Mouse (Mus musculus): ENCODE measurements around the gene Slc10a6. TPM values are rescaled to one million over a fixed set of nuclear protein-coding genes. Genes with fewer than 3 reads are reported as not detected.

Gene Slc10a6
- polyA plus RNA-seq, 1 experiment from 2014 or later = 0.95 TPM

- H3K27ac ChIP-seq (ENCODE audit: low read depth) = 0 out of 2 replicates have a peak overlapping the region, but pooled peaks have one; percentile 33
- ATAC-seq (replicated peaks; ENCODE audit: low FRiP score, low TSS enrichment, low read depth) (no peak; the same call in 1 of the 2 replicates), DNase-seq (ENCODE audit: low spot score) (no peak)
- no peaks in the 10 kb centered on the region for H3K9me3 ChIP-seq (ENCODE audit: control insufficient read depth, low read length)
- H3K4me1 ChIP-seq (replicated peaks; ENCODE audit: control insufficient read depth, insufficient read depth, low read length) = no peaks in the 10 kb centered on the region; the same call in 1 of the 2 replicates
- no peak overlapping the region for H3K9ac ChIP-seq (ENCODE audit: low read length)
- H3K4me2 ChIP-seq (ENCODE audit: low read length) = no peak overlapping the region
- no peak overlapping the region for H3K4me3 ChIP-seq (ENCODE audit: low read depth, low read length)
- H3K36me3 ChIP-seq (ENCODE audit: control insufficient read depth, insufficient read depth, low read length) = no peaks in the 10 kb centered on the region
- H3K27me3 ChIP-seq (replicated peaks; ENCODE audit: control insufficient read depth, insufficient read depth, low read length) = no peaks in the 10 kb centered on the region
- WGBS = 61% methylated on average over 9 of the region's 9 CpGs
Measured at GRCm38 (mm10) chr5:103629854-103630580, 814 bp upstream of the Slc10a6 start.

- 86% methylated on average over 6 of the region's 6 CpGs for WGBS
- ATAC-seq (replicated peaks; ENCODE audit: low FRiP score, low TSS enrichment, low read depth) = no peak
- Histone ChIP-seq H3K27ac (ENCODE audit: low read depth) (no peak overlapping the region), H3K27me3 (replicated peaks; ENCODE audit: control insufficient read depth, insufficient read depth, low read length) (no peaks in the 10 kb centered on the region), H3K36me3 (ENCODE audit: control insufficient read depth, insufficient read depth, low read length) (no peaks in the 10 kb centered on the region), H3K4me2 (ENCODE audit: low read length) (no peak overlapping the region), H3K9ac (ENCODE audit: low read length) (no peak overlapping the region), H3K9me3 (ENCODE audit: control insufficient read depth, low read length) (no peaks in the 10 kb centered on the region), H3K4me1 (replicated peaks; ENCODE audit: control insufficient read depth, insufficient read depth, low read length) (no peaks in the 10 kb centered on the region; the same call in 1 of the 2 replicates), H3K4me3 (ENCODE audit: low read depth, low read length) (no peak overlapping the region)
- no peak for DNase-seq (ENCODE audit: low spot score)
Measured at GRCm38 (mm10) chr5:103628499-103628898, 704 bp downstream of the Slc10a6 start.

DNA sequence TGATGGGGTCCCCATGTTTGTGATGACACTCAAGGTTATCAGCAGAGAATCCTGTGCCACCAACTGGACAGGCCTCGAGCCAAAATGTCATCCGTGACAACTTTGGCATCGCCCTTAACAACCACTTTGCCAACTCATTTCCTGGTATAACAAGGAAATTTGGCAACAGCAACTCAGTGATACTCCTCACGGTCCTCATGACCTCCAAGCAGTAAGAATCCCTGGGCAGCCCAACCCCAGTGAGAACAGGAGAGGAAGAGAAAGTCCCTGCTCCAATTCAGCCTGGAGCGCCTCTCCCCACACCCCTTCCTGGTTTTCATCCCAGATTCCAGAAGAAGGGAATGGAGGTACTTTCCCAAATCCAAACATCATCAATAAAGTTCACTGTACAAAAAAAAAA, 4.4 kb downstream of the Slc10a6 start:
- H3K27ac ChIP-seq (ENCODE audit: low read depth) = no peak overlapping the region
- 93% methylated on average over 5 of the region's 5 CpGs for WGBS
- no peak overlapping the region for H3K9ac ChIP-seq (ENCODE audit: low read length)
- H3K9me3 ChIP-seq (ENCODE audit: control insufficient read depth, low read length) = no peaks in the 10 kb centered on the region
- no peak for ATAC-seq (replicated peaks; ENCODE audit: low FRiP score, low TSS enrichment, low read depth)
- no peak for DNase-seq (ENCODE audit: low spot score)
- peaks cover 6% of the 10 kb centered on the region for H3K4me1 ChIP-seq (replicated peaks; ENCODE audit: control insufficient read depth, insufficient read depth, low read length)
- no peaks in the 10 kb centered on the region for H3K27me3 ChIP-seq (replicated peaks; ENCODE audit: control insufficient read depth, insufficient read depth, low read length)
- H3K36me3 ChIP-seq (ENCODE audit: control insufficient read depth, insufficient read depth, low read length) = no peaks in the 10 kb centered on the region
- H3K4me2 ChIP-seq (ENCODE audit: low read length) = no peak overlapping the region
- H3K4me3 ChIP-seq (ENCODE audit: low read depth, low read length) = no peak overlapping the region

DNA sequence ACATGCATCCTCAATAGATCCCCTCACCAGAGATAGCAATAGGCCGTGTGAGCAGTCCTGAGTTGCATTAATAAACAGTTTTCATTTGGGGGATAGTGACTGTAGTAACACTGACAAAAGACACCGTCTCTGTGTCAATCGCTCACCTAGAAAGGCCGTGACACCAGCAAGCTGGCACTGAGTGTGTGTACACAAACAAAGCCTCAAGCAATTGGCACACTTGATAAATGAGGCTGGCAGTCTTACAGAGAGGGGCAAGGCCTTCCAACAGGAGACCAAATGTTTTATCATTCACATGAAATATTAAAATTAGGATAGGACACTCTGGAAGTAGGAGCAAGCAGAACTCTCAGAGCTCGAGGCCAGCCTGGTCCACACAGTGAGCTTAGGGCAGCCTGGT, 6.9 kb downstream of the Slc10a6 start:
- no peak overlapping the region for H3K4me2 ChIP-seq (ENCODE audit: low read length)
- H3K27ac ChIP-seq (ENCODE audit: low read depth) = no peak overlapping the region
- no peaks in the 10 kb centered on the region for H3K9me3 ChIP-seq (ENCODE audit: control insufficient read depth, low read length)
- no peak overlapping the region for H3K4me3 ChIP-seq (ENCODE audit: low read depth, low read length)
- peaks cover 6% of the 10 kb centered on the region for H3K4me1 ChIP-seq (replicated peaks; ENCODE audit: control insufficient read depth, insufficient read depth, low read length)
- no peaks in the 10 kb centered on the region for H3K36me3 ChIP-seq (ENCODE audit: control insufficient read depth, insufficient read depth, low read length)
- H3K9ac ChIP-seq (ENCODE audit: low read length) = no peak overlapping the region
- ATAC-seq (replicated peaks; ENCODE audit: low FRiP score, low TSS enrichment, low read depth) (no peak), DNase-seq (ENCODE audit: low spot score) (no peak)
- WGBS = 82% methylated on average over 5 of the region's 5 CpGs
- no peaks in the 10 kb centered on the region for H3K27me3 ChIP-seq (replicated peaks; ENCODE audit: control insufficient read depth, insufficient read depth, low read length)

GRCm38 (mm10) chr5:103620301-103620973, 8.8 kb downstream of the Slc10a6 start:
- Histone ChIP-seq H3K27ac (ENCODE audit: low read depth) (no peak overlapping the region), H3K9me3 (ENCODE audit: control insufficient read depth, low read length) (no peaks in the 10 kb centered on the region), H3K9ac (ENCODE audit: low read length) (no peak overlapping the region), H3K27me3 (replicated peaks; ENCODE audit: control insufficient read depth, insufficient read depth, low read length) (no peaks in the 10 kb centered on the region), H3K4me2 (ENCODE audit: low read length) (no peak overlapping the region), H3K36me3 (ENCODE audit: control insufficient read depth, insufficient read depth, low read length) (no peaks in the 10 kb centered on the region), H3K4me1 (replicated peaks; ENCODE audit: control insufficient read depth, insufficient read depth, low read length) (peaks cover 6% of the 10 kb centered on the region), H3K4me3 (ENCODE audit: low read depth, low read length) (no peak overlapping the region)
- no peak for DNase-seq (ENCODE audit: low spot score)
- 61% methylated on average over 12 of the region's 12 CpGs for WGBS
- no peak for ATAC-seq (replicated peaks; ENCODE audit: low FRiP score, low TSS enrichment, low read depth)

DNA sequence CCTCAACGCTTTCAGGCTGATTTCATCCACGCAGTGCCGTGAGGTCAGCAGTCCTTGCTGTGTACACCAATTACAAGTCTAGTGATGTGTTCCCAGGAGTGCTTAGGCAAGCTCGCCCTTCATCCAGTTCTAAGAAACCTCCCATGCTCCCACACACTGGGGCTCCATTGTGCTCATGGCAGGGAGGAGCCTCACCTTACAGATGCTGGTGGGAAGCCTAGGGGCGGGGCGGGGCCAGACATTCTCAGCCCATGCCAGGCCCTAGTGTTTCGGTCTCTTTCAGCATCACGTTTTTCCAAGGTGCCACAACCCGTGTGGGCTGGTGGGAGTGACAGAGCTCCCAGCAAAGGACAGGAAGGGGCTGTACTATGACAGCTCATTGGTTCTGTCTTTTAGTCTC, 12.0 kb downstream of the Slc10a6 start:
- DNase-seq (ENCODE audit: low spot score) (no peak), ATAC-seq (replicated peaks; ENCODE audit: low FRiP score, low TSS enrichment, low read depth) (no peak)
- no peaks in the 10 kb centered on the region for H3K27me3 ChIP-seq (replicated peaks; ENCODE audit: control insufficient read depth, insufficient read depth, low read length)
- no peaks in the 10 kb centered on the region for H3K9me3 ChIP-seq (ENCODE audit: control insufficient read depth, low read length)
- no peak overlapping the region for H3K27ac ChIP-seq (ENCODE audit: low read depth)
- no peak overlapping the region for H3K4me2 ChIP-seq (ENCODE audit: low read length)
- H3K4me3 ChIP-seq (ENCODE audit: low read depth, low read length) = no peak overlapping the region
- H3K9ac ChIP-seq (ENCODE audit: low read length) = no peak overlapping the region
- H3K4me1 ChIP-seq (replicated peaks; ENCODE audit: control insufficient read depth, insufficient read depth, low read length) = peaks cover 6% of the 10 kb centered on the region
- WGBS = 76% methylated on average over 9 of the region's 9 CpGs
- no peaks in the 10 kb centered on the region for H3K36me3 ChIP-seq (ENCODE audit: control insufficient read depth, insufficient read depth, low read length)

DNA sequence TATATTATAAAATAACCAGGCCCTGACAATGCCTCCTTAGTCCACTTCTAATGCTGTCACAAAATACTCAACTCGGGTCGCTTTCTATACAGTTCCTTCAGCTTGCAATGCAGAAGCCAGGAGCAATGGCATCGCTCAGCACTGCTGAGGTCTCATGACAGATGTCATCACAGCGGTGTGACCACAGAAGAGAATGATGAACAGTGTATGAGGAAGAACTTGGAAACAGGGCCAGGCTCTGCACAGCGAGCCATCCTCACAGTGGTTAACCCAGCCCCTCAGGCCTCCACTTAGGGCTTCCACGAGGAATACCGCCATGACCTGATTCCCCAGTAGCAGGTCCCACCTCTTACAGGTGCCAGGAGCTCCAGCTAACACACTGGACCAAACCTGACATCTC, 14.8 kb downstream of the Slc10a6 start:
- no peaks in the 10 kb centered on the region for H3K4me1 ChIP-seq (replicated peaks; ENCODE audit: control insufficient read depth, insufficient read depth, low read length)

DNA sequence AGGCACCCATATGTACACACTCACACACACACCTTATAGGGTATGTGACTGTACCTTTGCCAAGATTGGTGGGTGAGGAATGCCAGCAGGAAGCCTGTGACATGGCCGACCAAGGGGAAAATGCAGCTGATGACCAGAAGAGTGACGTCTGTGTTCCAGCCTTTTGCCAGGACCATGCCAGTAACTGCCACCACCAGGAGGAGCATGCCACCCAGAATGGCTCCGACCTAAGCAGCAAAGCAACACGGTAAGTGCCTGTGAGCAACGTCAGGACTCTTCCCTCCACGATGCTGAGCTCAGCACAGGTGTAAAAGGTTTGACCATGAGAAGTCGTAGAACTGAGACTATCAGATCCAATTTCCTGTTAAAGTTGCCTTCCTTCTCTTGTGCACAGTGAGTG, 16.9 kb downstream of the Slc10a6 start:
- no peak overlapping the region for H3K9ac ChIP-seq (ENCODE audit: low read length)
- H3K4me1 ChIP-seq (replicated peaks; ENCODE audit: control insufficient read depth, insufficient read depth, low read length) = no peaks in the 10 kb centered on the region
- no peaks in the 10 kb centered on the region for H3K27me3 ChIP-seq (replicated peaks; ENCODE audit: control insufficient read depth, insufficient read depth, low read length)
- 86% methylated on average over 7 of the region's 7 CpGs for WGBS
- DNase-seq (ENCODE audit: low spot score) = no peak
- ATAC-seq (replicated peaks; ENCODE audit: low FRiP score, low TSS enrichment, low read depth) = no peak
- no peak overlapping the region for H3K27ac ChIP-seq (ENCODE audit: low read depth)
- H3K4me2 ChIP-seq (ENCODE audit: low read length) = no peak overlapping the region
- H3K9me3 ChIP-seq (ENCODE audit: control insufficient read depth, low read length) = no peaks in the 10 kb centered on the region
- H3K4me3 ChIP-seq (ENCODE audit: low read depth, low read length) = no peak overlapping the region
- H3K36me3 ChIP-seq (ENCODE audit: control insufficient read depth, insufficient read depth, low read length) = no peaks in the 10 kb centered on the region

More for the DNA sequence above, 14.8 kb downstream of the Slc10a6 start:
- H3K27me3 ChIP-seq (replicated peaks; ENCODE audit: control insufficient read depth, insufficient read depth, low read length) = no peaks in the 10 kb centered on the region
- H3K4me3 ChIP-seq (ENCODE audit: low read depth, low read length) = no peak overlapping the region
- no peak overlapping the region for H3K9ac ChIP-seq (ENCODE audit: low read length)
- 87% methylated on average over 7 of the region's 7 CpGs for WGBS
- ATAC-seq (replicated peaks; ENCODE audit: low FRiP score, low TSS enrichment, low read depth) (no peak), DNase-seq (ENCODE audit: low spot score) (no peak)
- H3K36me3 ChIP-seq (ENCODE audit: control insufficient read depth, insufficient read depth, low read length) = no peaks in the 10 kb centered on the region
- H3K27ac ChIP-seq (ENCODE audit: low read depth) = no peak overlapping the region
- no peak overlapping the region for H3K4me2 ChIP-seq (ENCODE audit: low read length)
- H3K9me3 ChIP-seq (ENCODE audit: control insufficient read depth, low read length) = no peaks in the 10 kb centered on the region
